Mouse (Mus musculus) limb, embryonic 15.5 days (tissue): Measurements from ENCODE around the gene Bcor. TPM values are rescaled to one million over a fixed set of nuclear protein-coding genes. Genes with fewer than 3 reads are reported as not detected.
A peak's percentile ranks its signal among the peaks of the same experiment; 100 is the strongest.

ENCODE experiments used
- ATAC-seq: fragments of 200-750 bp; cut with Nextera tagmentation; 2 replicates; pipeline ENCODE4 v1.8.0; 2017; ENCODE audit warnings: low read depth, moderate TSS enrichment; ENCODE audit not compliant: insufficient number of reproducible peaks, low FRiP score, low TSS enrichment
- H3K27ac ChIP-seq: fragments of 300-500 bp; sonication (generic); 2 replicates; pipeline ENCODE4 v1.5.1; 2015; ENCODE audit warnings: moderate library complexity, mild to moderate bottlenecking, inconsistent platforms
- H3K27me3 ChIP-seq: fragments of 300-500 bp; sonication (generic); 2 replicates; pipeline ENCODE4 v1.6.1; 2015; ENCODE audit warnings: inconsistent platforms
- H3K36me3 ChIP-seq: fragments of 300-500 bp; sonication (generic); 2 replicates; pipeline ENCODE4 v1.6.1; 2015; ENCODE audit warnings: inconsistent platforms
- H3K4me1 ChIP-seq: fragments of 300-500 bp; sonication (generic); 2 replicates; pipeline ENCODE4 v1.6.1; 2015; ENCODE audit warnings: inconsistent platforms
- H3K4me2 ChIP-seq: fragments of 300-500 bp; sonication (generic); 2 replicates; pipeline ENCODE4 v1.6.1; 2015; ENCODE audit warnings: mild to moderate bottlenecking, inconsistent platforms
- H3K4me3 ChIP-seq: fragments of 300-500 bp; sonication (generic); 2 replicates; pipeline ENCODE4 v1.5.1; 2015; ENCODE audit warnings: mild to moderate bottlenecking, inconsistent platforms
- H3K9ac ChIP-seq: fragments of 300-500 bp; sonication (generic); 2 replicates; pipeline ENCODE4 v1.6.1; 2015; ENCODE audit warnings: inconsistent platforms
- H3K9me3 ChIP-seq: fragments of 300-500 bp; sonication (generic); 2 replicates; pipeline ENCODE4 v1.6.1; 2016; ENCODE audit warnings: inconsistent platforms
- WGBS: fragments of 180-500 bp; shearing (Covaris S2); methylation state at CpG from one replicate; pipeline ENCODE4 v1.1.7; 2015; 5-methylcytosine and 5-hydroxymethylcytosine counted together
- polyA plus RNA-seq: library from polyadenylated mRNA; unstranded; fragments of >200 nt; fragmentation: Nextera tagmentation; extraction: Ambion mirVana; gene quantifications from 2 replicates; pipeline ENCODE4 v1.2.1, GENCODE M21; 2015

The Bcor gene
- polyA plus RNA-seq, 1 experiment from 2014 or later, result 12.8 TPM

DNA sequence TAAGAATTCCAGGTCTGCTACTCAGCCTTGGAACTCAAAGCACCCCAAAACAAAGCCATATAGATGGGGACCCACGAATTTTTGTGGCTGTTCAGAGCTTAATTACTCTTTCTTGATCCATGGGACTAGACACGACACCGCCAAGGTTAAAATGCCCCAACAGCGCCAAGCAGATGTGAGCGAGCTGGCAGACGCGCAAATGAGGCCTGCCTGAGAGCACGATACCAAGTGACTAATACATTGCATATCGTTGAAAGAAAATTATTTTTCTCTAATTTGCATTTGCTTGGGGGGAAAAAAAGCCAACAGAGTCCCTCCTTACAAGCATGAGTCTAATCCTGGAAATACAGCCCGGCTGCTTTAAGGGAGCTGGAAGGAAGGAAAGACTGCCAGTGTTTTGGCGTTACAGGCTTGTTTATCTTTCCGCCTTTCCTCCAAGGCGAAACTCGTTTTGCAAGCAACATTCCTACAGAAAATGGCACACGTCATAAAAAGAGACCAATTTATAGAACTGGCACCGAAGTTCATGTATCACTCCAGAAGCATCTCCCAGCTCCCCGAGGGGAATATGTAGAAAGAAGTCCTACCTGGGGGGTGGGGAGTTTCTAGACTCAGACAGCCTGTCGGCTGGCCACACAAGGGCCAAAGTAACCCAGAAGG, 92.2 kb downstream of the Bcor start:
- no peak overlapping the region for H3K4me2 ChIP-seq
- peaks cover 71% of the 10 kb centered on the region for H3K27me3 ChIP-seq
- no peaks in the 10 kb centered on the region for H3K36me3 ChIP-seq
- ATAC-seq, result no peak
- 16% methylated on average over 18 of the region's 18 CpGs for WGBS
- H3K4me1 ChIP-seq, result peaks cover 82% of the 10 kb centered on the region
- H3K9ac ChIP-seq, result no peak overlapping the region
- peak overlapping the region; percentile 11; the same call in 1 of the 2 replicates for H3K27ac ChIP-seq
- H3K4me3 ChIP-seq, result no peak overlapping the region
- H3K9me3 ChIP-seq, result no peaks in the 10 kb centered on the region

DNA sequence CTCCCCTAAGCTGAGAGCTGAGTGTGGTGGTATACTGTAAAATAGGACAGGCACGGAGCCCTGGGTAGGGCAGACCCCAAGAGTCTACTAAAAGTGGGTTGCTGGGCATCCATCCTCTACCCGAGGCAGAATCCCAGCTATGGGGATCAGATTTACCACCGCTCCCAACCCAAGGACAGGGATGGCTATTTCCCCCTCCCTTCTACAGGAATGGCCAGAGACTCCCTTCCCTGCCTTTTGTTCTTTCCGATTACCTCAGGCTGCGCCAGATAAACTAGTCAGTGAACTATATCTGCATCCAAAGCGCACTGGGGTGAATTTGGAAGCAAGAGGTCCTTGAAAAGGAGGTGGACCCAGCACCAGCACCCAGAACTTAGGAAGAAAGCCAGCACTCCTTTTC, 93.1 kb downstream of the Bcor start:
- Histone ChIP-seq H3K36me3 (no peaks in the 10 kb centered on the region), H3K4me2 (no peak overlapping the region), H3K27me3 (peaks cover 70% of the 10 kb centered on the region), H3K4me3 (no peak overlapping the region), H3K4me1 (peaks cover 84% of the 10 kb centered on the region), H3K9ac (no peak overlapping the region), H3K27ac (no peak overlapping the region), H3K9me3 (no peaks in the 10 kb centered on the region)
- 14% methylated on average over 6 of the region's 6 CpGs for WGBS
- ATAC-seq, result no peak

DNA sequence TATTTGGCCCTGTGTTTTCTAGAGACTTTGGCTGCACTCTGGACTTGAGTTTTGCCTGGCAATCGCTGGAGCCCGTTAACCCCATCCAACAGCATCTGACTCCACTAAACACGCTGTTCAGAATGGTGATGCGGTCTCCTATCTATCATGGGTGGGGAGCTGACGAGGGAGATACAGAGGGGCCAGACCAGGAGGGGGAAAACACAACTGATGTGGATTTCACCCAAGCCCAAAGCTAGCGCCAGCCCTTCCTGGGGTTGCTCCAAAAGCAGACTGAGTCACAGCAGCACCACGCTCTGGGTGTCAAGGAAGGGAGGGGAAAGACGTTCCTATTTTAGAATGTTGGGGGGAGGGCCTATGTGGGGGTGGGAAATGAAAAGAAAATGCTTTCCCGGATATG, 94.4 kb downstream of the Bcor start:
- H3K4me3 ChIP-seq, result no peak overlapping the region
- H3K4me2 ChIP-seq, result no peak overlapping the region
- H3K9me3 ChIP-seq, result no peaks in the 10 kb centered on the region
- no peak for ATAC-seq
- no peak overlapping the region for H3K27ac ChIP-seq
- peaks cover 74% of the 10 kb centered on the region for H3K27me3 ChIP-seq
- H3K9ac ChIP-seq, result no peak overlapping the region
- H3K4me1 ChIP-seq, result peaks cover 80% of the 10 kb centered on the region
- H3K36me3 ChIP-seq, result no peaks in the 10 kb centered on the region
- 32% methylated on average over 9 of the region's 9 CpGs for WGBS

DNA sequence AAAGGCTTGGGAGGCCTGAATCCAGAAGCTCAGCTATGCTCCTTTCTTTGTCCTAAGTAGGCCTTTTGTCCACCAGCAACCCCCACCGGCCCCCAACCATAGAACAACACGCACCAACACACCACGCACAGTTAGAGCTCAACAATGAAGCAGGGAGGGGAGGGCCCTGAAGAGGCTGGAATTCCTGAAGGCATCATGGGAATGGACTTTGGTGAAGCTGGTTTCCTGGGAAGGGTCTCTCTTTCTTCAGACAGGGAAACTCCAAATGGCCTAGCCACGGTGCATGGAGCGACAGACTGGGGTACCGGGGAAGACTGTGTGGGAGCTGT, 97.3 kb downstream of the Bcor start:
- Histone ChIP-seq H3K4me2 (no peak overlapping the region), H3K27me3 (peaks cover 55% of the 10 kb centered on the region), H3K36me3 (peaks cover 7% of the 10 kb centered on the region; the same call in 1 of the 2 replicates), H3K27ac (no peak overlapping the region), H3K9me3 (no peaks in the 10 kb centered on the region), H3K9ac (no peak overlapping the region), H3K4me1 (peaks cover 57% of the 10 kb centered on the region), H3K4me3 (no peak overlapping the region)
- WGBS, result 32% methylated on average over 6 of the region's 6 CpGs
- no peak for ATAC-seq

DNA sequence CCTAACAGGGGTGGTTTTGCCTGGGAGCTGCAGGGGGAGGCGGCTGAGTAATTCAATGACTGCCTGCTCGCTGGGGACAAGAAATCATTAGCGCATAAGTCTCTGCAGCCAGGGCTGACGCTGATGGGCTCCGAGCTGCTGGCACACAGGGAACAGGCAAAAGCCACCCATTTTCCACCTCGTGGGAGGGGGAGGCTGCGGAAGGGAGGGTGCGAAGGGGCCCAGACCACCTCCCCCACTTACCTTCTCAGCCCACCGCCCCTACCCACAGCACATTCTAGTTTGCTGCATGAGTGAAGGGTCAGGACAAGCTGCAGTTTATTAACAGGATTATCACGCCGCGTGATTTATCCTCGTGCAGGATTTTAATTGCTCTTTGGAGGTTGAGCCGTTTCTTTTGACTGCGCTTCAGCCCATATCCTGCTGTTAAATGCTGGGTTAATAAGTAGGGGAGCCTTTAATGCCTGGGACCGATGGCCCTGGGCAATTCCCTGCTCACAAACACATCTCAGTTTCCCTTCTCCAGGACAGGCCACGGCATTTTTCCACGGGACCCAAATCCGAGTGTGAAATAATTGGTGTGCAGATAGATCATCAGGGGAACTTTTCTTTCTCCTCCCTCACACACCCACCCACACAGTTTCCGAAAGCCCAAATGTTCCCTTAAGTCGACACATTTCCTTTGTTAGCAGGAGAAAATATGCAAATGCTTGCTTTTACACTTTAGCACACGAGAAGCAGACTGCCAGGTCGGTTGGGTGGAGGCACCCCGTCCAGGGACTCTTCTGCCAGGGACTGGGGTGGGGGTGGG, 97.8 kb downstream of the Bcor start:
- Histone ChIP-seq H3K4me1 (peaks cover 51% of the 10 kb centered on the region), H3K9me3 (no peaks in the 10 kb centered on the region), H3K27ac (no peak overlapping the region), H3K27me3 (peaks cover 50% of the 10 kb centered on the region), H3K9ac (no peak overlapping the region), H3K4me2 (no peak overlapping the region), H3K4me3 (no peak overlapping the region), H3K36me3 (peaks cover 9% of the 10 kb centered on the region; the same call in 1 of the 2 replicates)
- ATAC-seq, result no peak
- WGBS, result 20% methylated on average over 24 of the region's 24 CpGs

DNA sequence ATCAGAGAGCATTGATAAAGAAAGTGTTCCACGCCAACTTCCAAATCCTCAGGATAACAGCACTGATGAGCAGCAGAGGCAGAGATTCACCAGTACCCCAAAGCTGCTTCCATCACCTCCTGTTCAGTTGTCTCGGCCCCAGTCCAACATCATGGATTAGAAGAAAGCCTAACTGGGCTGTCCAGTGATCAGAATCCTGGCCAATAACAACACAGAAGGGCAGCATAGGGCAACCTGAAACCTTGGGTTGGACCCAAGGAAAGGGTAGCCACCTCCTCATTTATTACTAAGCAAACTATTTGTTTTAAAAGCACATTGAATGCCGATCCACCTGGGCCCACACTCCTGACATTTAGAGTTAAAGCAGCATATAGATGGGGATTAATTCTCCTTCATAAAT, 99.3 kb downstream of the Bcor start:
- Histone ChIP-seq H3K9me3 (no peaks in the 10 kb centered on the region), H3K36me3 (peaks cover 13% of the 10 kb centered on the region; the same call in 1 of the 2 replicates), H3K4me1 (peaks cover 37% of the 10 kb centered on the region), H3K4me3 (no peak overlapping the region), H3K9ac (no peak overlapping the region), H3K4me2 (no peak overlapping the region), H3K27me3 (peaks cover 40% of the 10 kb centered on the region), H3K27ac (no peak overlapping the region)
- 78% methylated on average over 3 of the region's 3 CpGs for whole genome bisulfite sequencing
- no peak for ATAC-seq

DNA sequence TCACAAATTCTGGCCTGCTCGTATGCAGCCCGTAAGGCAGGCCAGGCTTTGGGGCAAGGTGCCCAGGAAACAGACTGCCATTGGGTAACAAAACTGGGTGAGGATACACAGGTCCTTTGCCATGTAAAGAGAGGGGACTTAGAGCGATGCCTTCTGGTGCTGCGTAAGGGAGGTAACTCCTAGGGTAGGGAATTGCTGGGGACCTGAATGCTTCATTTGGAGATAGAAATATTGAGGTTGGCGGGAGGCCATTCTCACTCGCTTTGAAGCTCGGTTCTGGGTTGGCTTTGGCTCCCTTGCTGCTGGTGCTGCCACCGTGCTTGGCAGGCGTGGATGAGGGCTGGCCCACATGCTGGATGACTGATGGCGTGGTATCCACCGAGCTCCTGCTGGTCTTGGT, 102.9 kb downstream of the Bcor start:
- H3K9ac ChIP-seq, result no peak overlapping the region
- no peaks in the 10 kb centered on the region for H3K9me3 ChIP-seq
- H3K36me3 ChIP-seq, result peaks cover 18% of the 10 kb centered on the region
- peaks cover 11% of the 10 kb centered on the region; the same call in 1 of the 2 replicates for H3K4me1 ChIP-seq
- no peak overlapping the region for H3K27ac ChIP-seq
- 87% methylated on average over 11 of the region's 11 CpGs for WGBS
- no peak overlapping the region for H3K4me2 ChIP-seq
- peaks cover 17% of the 10 kb centered on the region; the same call in 1 of the 2 replicates for H3K27me3 ChIP-seq
- ATAC-seq, result no peak
- H3K4me3 ChIP-seq, result no peak overlapping the region

DNA sequence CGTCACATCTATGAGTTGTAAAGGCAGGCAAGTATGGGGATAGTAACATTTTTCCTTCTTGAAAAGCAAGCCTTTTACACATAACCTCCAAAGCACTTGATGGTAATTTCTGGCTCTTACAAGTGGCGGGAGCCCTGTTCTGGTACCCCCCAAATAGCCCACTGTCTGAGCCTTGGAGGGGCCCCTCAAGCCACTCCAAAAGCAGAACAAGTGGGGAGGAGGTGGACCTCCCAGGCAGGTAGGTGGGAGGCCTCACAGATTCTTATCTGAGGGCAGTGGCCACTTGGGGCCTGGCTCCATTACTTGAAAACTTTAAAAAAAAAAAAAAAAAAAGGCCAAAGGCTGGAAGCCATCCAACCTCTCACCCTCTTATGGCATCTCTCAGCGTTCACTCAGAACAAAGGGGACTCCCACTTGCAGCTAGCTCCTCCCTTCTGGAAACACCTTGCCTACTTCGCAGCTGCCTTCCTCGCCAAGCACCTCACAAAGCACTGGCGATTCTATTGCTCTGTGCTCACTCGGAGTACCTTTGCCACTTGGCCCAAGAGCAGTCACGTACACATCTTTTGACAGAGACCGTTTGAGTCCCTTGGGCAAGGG, 106.7 kb downstream of the Bcor start:
- WGBS, result 73% methylated on average over 9 of the region's 9 CpGs
- Histone ChIP-seq H3K9ac (no peak overlapping the region), H3K27ac (no peak overlapping the region), H3K27me3 (peaks cover 15% of the 10 kb centered on the region; the same call in 1 of the 2 replicates), H3K36me3 (peaks cover 15% of the 10 kb centered on the region), H3K9me3 (no peaks in the 10 kb centered on the region), H3K4me3 (no peak overlapping the region), H3K4me2 (no peak overlapping the region), H3K4me1 (peaks cover 3% of the 10 kb centered on the region; the same call in 1 of the 2 replicates)
- no peak for ATAC-seq

DNA sequence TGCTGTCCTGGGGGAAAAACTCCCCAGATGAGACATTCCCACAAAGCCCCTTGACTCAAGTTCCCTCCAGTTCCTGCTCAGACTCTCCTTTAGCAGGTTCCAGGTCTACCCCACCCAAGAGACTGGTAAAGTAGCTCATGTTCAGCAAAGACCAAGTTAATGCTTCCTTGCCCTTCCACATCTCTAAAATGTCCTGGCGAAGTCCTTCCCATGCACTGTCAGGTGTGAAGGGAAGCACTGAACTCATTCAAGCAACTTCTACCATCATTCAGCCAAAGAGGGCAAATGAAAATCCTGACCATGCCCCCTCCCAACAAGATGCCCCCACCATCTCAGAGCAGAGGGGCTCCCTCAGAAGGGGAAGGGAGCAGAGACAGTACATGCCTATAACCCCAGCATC, 107.5 kb downstream of the Bcor start:
- no peak overlapping the region for H3K4me2 ChIP-seq
- 96% methylated on average over 1 of the region's 1 CpGs for WGBS
- H3K36me3 ChIP-seq, result peaks cover 9% of the 10 kb centered on the region
- ATAC-seq, result no peak
- H3K4me1 ChIP-seq, result peaks cover 11% of the 10 kb centered on the region
- H3K4me3 ChIP-seq, result no peak overlapping the region
- peaks cover 21% of the 10 kb centered on the region; the same call in 1 of the 2 replicates for H3K27me3 ChIP-seq
- H3K27ac ChIP-seq, result no peak overlapping the region
- no peaks in the 10 kb centered on the region for H3K9me3 ChIP-seq
- H3K9ac ChIP-seq, result no peak overlapping the region

DNA sequence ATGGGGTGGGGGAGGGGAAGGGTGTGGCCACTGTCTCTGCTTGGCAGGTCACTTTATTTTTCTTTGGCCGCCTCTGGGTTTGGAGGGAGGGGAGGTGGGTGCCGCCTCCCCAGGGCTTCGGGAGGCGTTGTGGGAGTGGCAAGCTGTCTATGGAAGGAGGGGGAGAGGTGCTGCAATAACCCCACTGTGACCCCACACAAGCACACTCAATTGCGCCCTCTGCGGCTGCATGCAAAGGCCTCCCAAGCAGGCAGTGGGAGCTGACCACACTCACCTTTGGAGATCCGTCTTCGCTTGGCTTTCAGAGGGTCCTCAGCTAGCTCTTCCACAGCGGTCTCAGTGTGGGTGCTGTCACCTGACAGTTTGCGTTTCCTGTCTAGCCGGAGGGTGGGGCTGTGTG, 111.4 kb downstream of the Bcor start:
- ATAC-seq, result no peak
- Histone ChIP-seq H3K27ac (no peak overlapping the region), H3K36me3 (peaks cover 4% of the 10 kb centered on the region; the same call in 1 of the 2 replicates), H3K9me3 (no peaks in the 10 kb centered on the region), H3K9ac (no peak overlapping the region), H3K4me2 (no peak overlapping the region), H3K4me3 (no peak overlapping the region), H3K4me1 (peaks cover 11% of the 10 kb centered on the region), H3K27me3 (peaks cover 26% of the 10 kb centered on the region; the same call in 1 of the 2 replicates)
- WGBS, result 49% methylated on average over 11 of the region's 11 CpGs

DNA sequence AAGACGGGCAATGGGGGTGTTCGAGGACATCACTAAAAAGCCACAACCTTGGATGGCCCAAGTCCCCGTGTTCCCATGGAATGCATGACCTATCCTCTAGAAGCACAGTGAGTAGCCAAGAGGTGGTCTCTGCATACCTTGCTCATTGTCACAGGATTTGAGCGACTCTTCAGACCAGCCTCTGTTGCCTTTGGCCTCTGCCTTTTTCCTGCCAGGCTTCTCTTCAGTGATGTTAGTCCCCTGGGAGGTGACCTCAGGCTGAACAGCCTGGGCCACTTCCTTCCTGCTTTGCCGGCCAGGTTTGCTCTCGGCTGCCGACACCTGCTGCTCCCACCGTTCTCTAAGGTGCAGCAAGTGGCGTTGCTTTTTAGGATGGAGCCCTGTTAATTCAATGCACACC, 112.0 kb downstream of the Bcor start:
- Histone ChIP-seq H3K27me3 (peaks cover 26% of the 10 kb centered on the region; the same call in 1 of the 2 replicates), H3K9ac (no peak overlapping the region), H3K9me3 (no peaks in the 10 kb centered on the region), H3K4me3 (no peak overlapping the region), H3K4me1 (peaks cover 11% of the 10 kb centered on the region), H3K27ac (no peak overlapping the region), H3K4me2 (no peak overlapping the region), H3K36me3 (peaks cover 4% of the 10 kb centered on the region; the same call in 1 of the 2 replicates)
- ATAC-seq, result no peak
- WGBS, result 46% methylated on average over 9 of the region's 9 CpGs
